Mouse (Mus musculus) right cerebral cortex, postnatal 10 days (tissue): ENCODE results near the gene Smarca4.

ENCODE experiments used
- DNase-seq, 2 experiments: peaks; one replicate each; pipeline ENCODE4 v3.0.0; 2021; ENCODE audit warnings: low spot score in 2 of 2

Smarca4 gene

DNA sequence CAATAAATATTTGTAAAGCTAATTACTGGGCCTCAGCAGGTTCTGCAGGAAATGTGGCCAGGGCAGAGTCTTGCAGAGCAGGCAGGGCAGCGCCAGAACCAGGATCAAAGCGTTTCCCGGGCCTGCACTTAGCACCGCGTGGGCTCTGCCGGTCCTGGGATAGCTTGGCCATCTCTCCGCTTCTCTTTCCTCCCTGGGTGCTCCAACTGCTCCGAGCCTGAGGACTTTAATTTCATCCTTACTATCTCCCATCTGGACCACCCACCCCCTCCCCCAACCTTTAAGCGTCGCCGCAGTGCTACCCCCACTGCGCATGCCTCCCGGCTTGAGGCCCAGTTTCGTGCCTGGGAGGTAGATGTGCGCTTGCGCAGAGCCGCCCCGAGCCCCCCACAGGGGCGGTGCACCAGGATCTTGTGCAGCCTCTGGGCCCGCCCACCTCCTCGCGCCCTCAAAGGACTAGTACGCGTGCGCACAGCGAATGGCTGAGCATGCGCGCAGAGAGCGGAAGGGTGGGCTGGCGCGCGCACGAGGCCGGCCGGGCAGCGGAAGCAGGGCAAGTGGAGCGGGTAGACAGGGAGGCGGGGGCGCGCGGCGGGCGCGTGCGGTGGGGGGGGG lies at the start of gene Smarca4:
Gene Smarca4, plus strand, starts transcription at position 553 of the 615 bp plus-strand sequence.
- DNase-seq: peak; percentile 100

DNA sequence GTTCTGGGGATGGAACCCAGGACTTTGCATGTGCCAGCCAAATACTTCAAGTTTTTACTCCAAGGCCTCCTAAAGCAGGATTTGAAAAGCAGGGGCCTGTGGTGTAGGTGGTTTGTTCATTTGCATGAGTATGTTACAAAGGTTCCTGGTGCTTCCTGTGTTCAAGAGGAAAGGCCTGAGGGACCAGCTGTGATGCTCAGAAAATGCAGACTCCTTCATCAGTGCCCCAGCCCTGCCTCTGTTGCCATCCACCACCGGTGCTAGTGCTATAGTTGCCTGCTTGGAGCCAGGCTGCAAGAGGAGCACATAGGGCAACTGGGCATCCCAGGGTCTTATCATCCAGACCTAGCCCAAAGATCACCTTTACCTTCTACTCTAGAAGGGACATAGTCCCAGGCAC lies 49.4 kb upstream of the Smarca4 start:
- DNase-seq: no peak

DNA sequence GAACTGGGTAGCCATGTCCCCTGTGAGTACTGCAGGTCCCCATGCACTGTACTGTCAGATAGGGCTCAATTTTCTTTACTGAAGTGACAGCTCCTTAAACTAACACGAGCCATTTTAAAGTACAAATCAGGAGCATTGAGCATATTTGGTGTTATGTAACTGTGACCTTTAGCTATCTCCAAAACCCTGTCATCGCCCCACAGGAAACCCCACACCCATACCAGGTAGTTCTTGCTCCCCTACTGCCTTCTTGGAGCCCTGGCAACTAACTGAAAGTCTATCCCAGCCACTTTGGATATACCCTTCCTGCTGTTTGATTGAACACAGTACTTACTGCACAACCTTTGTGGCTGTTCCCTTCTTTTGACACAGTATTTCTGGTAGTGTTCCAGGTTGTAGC lies 48.9 kb upstream of the Smarca4 start:
- no peak for DNase-seq

DNA sequence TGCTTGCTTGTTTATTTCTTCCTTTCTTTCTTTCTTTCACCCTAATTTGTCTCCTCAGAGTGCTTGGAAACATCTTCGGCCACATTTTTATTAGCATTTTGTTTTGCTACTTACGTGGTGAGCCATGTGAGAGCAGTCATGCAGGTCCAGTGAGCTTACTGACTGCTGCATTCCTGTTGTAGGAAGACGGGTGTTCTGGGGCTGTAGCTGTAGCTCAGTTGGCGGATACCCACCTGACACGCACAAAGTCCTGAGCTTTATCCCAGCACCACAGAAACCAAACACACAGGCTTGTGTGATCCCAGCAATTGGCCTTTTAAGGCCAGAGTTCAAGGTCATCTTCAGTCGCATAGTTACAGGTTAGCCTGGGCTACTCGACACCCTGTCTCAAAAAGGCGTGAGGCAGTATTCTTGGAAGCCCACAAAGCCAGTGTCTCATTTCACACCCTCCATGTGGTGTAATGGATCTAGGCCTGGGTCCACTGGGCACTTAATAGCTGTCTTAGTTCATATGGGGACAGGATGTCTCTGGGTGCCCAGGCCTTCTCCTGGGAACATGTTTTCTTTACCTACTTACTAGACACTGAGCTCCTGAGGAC lies 47.2 kb upstream of the Smarca4 start:
- DNase-seq: no peak

DNA sequence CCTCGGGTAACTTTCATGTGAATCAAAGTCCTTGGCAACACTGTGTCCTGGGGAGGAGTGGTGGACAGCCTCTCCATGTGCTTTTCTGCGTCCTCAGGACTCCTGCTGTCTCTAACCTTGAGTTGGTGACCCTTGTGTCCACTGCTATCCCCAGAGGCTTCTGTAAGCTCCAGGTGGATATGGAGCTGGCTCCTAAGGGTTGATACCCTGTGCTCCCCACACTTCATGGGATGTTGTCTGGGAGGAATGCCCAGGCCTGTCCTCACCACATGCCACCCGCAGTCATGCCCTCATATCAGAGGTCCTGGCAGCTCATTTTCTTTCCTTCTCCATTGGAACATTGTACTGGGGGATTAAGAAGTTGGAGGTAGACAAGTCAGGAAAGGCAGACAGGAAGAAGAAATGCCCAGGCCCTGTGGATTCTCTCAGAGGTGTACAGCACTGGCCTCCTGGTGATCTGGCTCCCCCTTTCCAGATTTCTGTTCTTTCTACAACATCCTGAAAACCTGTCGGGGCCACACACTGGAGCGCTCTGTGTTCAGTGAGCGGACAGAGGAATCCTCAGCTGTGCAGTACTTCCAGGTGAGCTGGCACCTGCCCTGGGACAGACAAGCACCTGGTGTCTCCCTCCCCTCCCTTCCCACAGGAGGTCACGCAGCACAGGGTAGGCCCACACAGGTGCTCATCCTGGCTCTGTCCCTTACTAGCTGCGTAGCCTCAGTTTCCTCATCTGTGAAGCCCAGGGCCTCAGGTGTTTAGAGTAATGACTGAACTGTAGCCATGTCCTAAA lies 41.8 kb upstream of the Smarca4 start:
- no peak for DNase-seq

DNA sequence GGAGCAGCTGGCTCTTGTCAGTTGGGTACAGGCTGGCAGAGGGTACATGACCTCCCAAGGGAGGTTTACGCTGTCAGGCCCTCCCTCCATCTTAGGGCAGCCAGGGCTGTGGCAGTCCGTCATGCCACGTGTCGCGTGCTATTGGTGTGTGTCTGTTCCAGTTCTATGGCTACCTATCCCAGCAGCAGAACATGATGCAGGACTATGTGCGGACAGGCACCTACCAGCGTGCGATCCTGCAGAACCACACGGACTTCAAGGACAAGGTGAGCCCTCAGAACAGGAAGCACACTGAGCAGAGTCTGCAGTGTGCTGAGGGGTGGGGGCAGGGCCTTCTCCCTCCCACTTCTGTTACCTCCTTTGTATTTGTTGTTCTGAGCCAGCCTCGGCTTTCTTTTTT lies 40.7 kb upstream of the Smarca4 start:
- no peak for DNase-seq

DNA sequence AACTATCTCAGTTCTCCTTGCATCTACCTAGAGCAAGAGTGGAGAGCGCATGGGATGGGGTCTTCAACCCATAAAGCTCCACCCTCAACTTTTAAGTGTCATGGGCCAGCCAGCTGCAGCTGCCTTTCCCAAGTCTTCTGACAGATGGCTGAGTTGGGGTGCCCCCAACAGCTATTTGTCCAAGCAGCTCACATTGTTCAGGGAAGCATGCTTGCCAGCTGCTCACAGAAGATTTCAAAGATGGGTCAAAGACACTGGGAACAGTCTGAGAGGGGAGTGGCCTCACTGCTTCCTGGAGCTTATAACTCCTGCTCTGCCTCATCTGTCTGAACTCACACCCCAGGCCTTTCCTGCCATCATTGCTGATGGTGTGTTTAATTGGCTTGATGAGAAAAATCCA lies 39.7 kb upstream of the Smarca4 start:
- no peak for DNase-seq

DNA sequence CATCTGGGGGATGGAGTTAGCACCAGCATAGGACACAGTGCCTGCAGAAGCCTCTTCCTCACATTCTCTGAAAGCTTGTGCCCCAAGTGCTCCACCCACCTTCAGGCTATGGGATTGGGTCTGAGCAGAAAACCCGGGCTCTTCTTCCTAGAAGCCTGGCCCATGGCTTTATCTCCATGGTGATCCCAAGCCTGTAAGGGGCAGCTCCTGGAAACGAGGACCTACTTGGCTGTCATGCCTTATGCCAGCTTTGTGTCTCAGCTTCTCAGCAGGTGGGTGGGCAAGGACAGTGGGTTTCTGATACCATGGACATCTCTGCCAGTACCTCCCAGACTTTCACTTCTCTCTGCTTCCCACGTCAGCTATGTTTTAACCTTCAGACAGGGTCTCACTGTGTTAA lies 37.7 kb upstream of the Smarca4 start:
- DNase-seq: no peak

DNA sequence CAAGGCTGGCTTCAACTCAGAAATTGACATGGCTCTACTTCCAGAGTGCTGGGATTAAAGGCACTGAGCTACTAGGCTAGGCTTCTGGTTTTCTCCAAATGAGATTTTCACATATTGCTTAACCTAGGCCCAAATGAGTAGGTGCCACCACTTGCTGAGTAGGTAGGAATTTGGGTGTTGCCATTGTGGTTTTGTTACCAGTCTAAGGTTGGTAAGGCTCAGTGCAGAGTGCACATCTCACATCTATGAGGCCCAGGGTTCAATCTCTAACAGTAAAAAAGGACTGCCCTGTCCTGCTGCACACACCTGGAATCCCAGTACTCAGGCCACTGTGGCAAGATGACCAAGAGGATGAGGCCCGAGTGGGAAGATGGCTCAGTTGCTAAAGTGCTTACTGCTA lies 30.6 kb upstream of the Smarca4 start:
- DNase-seq: no peak

DNA sequence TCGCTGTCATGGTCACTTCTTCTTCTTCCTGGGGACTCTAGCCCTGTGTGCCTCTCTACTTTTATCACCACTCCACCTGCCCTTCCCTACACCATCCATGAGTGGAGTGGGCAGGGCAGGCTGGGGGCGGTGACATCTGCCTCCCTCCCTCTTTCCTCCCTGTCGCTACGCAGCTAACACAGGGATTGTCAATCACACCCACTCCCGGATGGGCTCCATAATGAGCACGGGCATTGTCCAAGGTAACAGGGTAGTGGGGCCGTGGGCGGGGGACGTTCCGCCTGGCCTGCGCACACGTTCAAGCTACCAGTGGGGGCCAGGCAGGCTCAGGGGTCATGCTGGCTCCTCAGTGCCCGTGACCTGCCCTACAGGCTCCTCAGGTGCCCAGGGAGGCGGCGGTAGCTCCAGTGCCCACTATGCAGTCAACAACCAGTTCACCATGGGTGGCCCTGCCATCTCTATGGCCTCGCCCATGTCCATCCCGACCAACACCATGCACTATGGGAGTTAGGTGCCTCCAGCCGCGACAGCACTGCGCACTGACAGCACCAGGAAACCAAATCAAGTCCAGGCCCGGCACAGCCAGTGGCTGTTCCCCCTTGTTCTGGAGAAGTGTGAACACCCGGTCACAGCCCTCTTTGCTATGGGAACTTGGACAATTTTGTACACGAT lies 28.2 kb upstream of the Smarca4 start:
- peak in 1 of 2 experiments; percentile 50 for DNase-seq

DNA sequence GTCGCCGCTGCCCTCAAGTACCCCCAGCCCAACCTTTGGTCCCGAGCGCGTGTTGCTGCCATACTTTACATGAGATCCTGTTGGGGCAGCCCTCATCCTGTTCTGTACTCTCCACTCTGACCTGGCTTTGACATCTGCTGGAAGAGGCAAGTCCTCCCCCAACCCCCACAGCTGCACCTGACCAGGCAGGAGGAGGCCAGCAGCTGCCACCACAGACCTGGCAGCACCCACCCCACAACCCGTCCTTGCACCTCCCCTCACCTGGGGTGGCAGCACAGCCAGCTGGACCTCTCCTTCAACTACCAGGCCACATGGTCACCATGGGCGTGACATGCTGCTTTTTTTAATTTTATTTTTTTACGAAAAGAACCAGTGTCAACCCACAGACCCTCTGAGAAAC lies 27.6 kb upstream of the Smarca4 start:
- DNase-seq: peak in 1 of 2 experiments; percentile 49

DNA sequence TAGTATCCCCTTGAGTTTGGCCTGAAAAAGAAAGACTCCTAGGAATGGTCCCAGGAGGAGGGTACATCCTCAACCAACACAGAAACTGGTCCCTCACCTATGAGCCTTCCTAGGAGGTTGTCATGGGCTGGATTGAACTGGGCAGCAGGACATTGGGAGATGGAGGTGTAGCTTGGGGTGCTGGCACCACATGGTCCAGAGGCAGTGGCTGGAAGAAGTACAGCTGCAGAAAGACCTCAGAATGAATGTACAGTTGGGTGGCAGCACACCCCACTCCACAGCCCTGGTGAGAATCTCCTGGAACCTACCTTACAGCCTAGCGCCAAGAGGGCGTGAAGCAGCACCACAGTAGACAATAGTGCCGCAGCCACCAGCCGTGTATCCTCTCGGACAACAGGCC lies 26.4 kb upstream of the Smarca4 start:
- DNase-seq: no peak

DNA sequence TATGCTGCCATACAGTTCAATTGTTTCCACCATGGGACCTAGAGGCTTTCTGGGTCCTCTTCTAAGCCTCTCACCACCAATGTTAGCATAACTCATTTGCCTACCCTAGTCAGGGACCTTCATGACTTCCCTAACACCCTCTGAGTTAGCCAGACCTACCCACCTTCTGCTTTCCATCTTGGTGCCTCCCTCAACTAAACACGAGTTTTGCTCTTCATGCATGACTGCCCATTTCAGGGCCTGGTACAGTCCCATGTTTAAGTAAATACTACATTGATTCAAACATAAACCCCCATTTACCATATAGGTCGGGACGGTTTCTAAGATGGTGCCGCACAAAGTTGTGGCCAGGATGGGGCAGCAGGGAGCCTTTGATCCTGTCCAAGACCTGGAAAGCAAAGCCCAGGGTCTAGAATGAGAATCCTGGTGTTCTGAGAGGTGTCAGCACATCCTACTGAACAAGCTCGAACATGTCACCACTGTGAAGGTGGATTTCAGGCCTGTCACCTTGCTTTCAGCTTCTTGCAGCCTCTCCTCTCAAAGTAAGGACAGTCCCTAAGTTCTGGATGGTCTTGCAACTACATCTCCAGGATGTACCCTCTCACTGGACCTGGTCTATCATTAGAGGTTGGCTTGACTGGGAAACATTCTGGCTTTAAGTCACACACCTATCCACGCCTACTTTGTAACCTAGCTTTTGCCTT lies 24.7 kb upstream of the Smarca4 start:
- DNase-seq: no peak

DNA sequence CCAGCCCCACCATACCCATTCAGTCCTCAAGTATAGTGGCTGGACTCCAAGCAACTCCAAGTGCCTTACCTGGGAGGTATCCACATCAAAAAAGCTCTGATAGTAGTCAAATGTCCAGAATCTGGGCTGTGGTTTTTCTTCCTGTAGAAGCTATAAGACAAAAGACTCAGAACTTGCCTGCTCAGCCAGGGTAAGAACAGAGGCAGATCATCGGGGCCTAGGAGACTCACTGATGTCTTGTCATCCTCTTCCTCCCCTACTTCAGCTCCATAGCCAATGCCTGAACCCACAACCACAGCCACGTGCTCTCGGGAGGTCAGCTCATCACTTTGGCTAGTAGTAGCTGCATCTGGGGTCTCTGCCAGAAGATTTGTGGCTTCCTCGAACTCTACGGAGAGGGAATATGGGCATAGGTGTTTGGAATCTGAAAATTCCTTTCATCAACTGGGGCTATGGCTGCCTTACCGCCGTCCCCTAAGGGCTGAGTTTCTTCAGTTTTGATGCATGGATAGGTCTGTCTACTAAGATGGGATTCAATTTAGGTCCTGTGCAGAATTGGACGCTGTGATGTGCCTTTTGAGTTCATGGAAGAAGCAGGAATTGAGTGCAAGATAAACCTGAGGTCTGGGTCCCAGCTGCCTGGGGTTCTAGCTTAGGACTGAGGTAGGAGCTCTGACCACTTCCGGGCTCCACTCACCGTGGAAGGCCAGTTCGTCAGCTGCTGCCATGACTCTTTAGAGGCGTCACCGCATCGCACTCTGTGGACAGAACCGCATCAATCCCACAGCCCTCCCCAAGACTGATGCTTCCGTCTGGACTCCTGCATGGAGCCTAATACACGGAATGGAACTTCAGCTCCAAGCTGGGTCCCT lies 23.9 kb upstream of the Smarca4 start:
- no peak for DNase-seq

DNA sequence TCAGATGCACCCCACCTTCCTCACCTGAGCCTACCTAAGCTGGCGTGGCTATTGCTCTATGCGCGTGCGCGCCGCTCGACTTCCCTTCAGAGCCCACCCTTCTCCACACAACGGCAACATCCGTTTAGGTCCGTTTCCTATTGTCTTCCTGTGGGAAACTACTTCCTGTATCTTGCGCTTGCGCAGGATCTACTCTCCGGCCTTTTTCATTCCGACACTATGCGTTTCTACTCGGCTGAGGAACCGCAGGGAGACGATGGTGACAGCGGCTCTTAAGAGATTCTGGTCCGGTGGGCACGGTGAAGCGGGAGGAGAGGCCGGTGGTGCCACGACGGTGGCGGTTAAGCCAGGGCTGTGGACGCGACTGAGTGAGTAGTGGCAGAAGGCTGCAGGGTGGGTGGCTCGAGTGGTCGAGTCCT lies 23.3 kb upstream of the Smarca4 start, which contains the start of the genes Timm29 and Yipf2:
Gene Timm29, plus strand, starts transcription at position 20 of the 419 bp plus-strand sequence.
Gene Yipf2, minus strand, starts transcription at position 126 of the 419 bp plus-strand sequence.
- DNase-seq: peak; percentile 95 to 96

DNA sequence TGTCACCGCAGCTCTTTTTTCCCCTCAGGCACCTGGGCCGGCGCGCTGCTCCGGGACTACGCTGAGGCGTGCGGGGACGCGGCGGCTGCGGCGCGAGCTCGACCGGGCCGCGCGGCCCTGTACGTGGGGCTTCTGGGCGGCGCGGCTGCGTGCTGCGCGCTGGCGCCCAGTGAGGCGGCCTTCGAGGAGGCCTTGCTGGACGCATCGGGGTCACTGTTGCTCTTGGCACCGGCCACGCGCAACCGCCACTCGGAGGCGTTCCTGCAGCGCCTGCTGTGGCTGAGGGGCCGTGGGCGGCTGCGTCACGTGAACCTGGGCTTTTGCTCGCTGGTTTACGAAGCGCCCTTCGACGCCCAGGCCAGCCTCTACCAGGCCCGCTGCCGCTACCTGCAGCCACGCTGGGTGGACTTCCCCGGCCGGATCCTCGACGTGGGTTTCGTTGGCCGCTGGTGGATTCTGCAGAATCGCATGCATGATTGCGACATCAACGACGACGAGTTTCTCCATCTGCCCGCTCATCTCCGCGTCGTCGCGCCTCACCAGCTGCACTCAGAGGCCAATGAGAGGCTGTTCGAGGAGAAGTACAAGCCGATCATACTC lies 22.7 kb upstream of the Smarca4 start:
- peak; percentile 77 to 81 for DNase-seq

DNA sequence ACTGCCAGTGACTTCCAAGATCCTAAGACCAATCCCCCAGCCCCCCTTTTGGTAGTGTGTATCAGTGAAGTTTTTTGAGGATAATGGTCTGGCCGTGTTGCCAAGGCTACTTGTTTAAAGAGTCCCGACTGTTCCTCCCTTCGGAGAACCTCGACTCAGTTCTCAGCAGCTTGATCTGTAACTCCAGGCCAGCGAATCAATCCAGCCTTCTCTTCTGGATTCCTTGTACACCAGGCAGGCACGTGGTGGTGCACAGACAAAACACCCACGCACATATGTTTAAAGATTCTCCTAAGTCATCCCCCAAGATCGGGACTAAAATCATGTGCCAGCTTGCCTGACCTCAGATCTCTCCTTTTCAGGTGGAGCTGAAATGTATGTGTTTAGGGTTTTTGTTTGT lies 21.6 kb upstream of the Smarca4 start:
- peak in 1 of 2 experiments; percentile 71 for DNase-seq

DNA sequence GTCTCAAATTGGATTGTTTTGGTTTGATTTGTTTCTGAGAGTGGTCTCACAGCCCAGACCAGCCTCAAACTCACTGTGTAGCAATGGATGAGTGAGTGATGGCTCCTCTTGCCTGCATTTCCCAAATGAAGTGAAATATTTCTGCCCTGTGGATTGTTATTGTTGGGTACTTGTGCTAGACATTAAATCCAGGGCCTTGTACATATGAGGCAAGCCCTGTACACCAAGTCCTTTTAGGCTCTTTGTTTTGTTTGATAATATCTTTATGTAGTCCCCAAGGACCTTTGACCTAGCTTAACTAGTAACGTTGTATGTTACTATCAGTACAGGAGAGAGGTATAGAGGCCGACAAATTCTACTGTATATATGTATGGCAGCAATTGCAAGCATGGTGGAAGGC lies 21.1 kb upstream of the Smarca4 start:
- no peak for DNase-seq

DNA sequence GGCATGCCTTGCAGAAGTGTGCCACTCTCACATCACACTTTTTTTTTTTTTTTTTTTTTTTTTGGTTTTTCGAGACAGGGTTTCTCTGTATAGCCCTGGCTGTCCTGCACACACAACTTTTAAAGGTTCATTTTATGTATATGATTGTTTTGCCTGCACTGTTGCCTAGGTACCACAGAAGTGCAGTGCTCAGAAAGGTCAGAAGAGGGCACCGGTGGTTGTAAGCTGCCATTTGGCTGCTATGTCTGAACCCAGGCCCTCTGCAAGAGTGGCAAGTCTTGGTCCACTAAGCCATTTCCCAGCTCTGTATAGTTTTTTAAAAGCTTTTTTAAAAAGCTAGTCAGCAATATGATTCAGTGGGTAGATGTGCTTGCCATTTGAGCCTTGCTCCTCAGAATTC lies 17.8 kb upstream of the Smarca4 start:
- no peak for DNase-seq

DNA sequence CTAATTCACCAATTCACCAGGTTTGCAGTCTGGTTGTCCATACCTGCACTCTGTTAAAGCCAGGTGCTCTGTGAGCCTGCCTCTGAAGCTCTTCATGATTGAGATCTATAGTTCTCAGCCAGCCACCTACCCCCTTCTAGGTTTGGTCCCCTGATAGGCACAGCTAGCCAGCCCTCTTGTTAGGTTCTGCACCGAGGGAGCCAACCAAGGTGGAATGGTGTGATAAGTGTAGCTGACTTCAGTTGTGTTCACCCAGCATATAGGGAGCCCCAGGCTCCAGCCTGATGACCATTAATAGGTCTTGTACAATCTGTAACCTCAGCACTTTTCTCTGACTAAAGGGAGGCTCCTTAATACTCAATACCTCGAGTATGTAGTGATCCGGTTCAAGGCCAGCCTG lies 15.8 kb upstream of the Smarca4 start:
- no peak for DNase-seq
